Mouse (Mus musculus) limb, embryonic 14.5 days (tissue): ENCODE measurements around the gene Akt1. TPM values are rescaled to one million over a fixed set of nuclear protein-coding genes. Genes with fewer than 3 reads are reported as not detected.

Experiments
- ATAC-seq: fragments of 200-750 bp; cut with Nextera tagmentation; 2 replicates; pipeline ENCODE4 v1.8.0; 2017; ENCODE audit warnings: low read depth, moderate number of reproducible peaks, moderate TSS enrichment; ENCODE audit not compliant: low FRiP score
- DNase-seq: peaks from one replicate; pipeline ENCODE4 v3.0.0-alpha.2; 2015; ENCODE audit warnings: low spot score
- H3K27ac ChIP-seq: fragments of 300-500 bp; sonication (generic); replicated peaks from 2 replicates; pipeline ENCODE4 v1.5.1; 2014; ENCODE audit warnings: low read depth, mild to moderate bottlenecking, low read length, moderate library complexity, mixed read lengths
- H3K27me3 ChIP-seq: fragments of 300-500 bp; sonication (generic); 2 replicates; pipeline ENCODE4 v1.6.1; 2014; ENCODE audit warnings: low read length, mixed read lengths; ENCODE audit not compliant: control insufficient read depth, insufficient read depth
- H3K36me3 ChIP-seq: fragments of 300-500 bp; sonication (generic); 2 replicates; pipeline ENCODE4 v1.6.1; 2014; ENCODE audit warnings: mild to moderate bottlenecking, low read length, moderate library complexity, mixed read lengths; ENCODE audit not compliant: control insufficient read depth, insufficient read depth
- H3K4me1 ChIP-seq: fragments of 300-500 bp; sonication (generic); 2 replicates; pipeline ENCODE4 v1.6.1; 2014; ENCODE audit warnings: antibody characterized with exemption, low read length, mixed read lengths; ENCODE audit not compliant: control insufficient read depth, insufficient read depth
- H3K4me2 ChIP-seq: fragments of 300-500 bp; sonication (generic); replicated peaks from 2 replicates; pipeline ENCODE4 v1.6.1; 2014; ENCODE audit warnings: low read depth, mild to moderate bottlenecking, low read length, moderate library complexity; ENCODE audit not compliant: severe bottlenecking
- H3K4me3 ChIP-seq: fragments of 300-500 bp; sonication (generic); replicated peaks from 2 replicates; pipeline ENCODE4 v1.5.1; 2014; ENCODE audit warnings: low read length
- H3K9ac ChIP-seq: fragments of 300-500 bp; sonication (generic); 2 replicates; pipeline ENCODE4 v1.6.1; 2014; ENCODE audit warnings: mild to moderate bottlenecking, low read depth, low read length, moderate library complexity; ENCODE audit not compliant: severe bottlenecking
- H3K9me3 ChIP-seq: fragments of 300-500 bp; sonication (generic); 2 replicates; pipeline ENCODE4 v1.6.1; 2016; ENCODE audit warnings: low read length; ENCODE audit not compliant: control insufficient read depth
- POLR2A ChIP-seq: fragments of 200-500 bp; IDR thresholded peaks from 2 replicates; pipeline ENCODE4 v1.8.0; 2012; ENCODE audit warnings: inconsistent platforms, mild to moderate bottlenecking, moderate library complexity, borderline replicate concordance; ENCODE audit not compliant: insufficient read depth, insufficient read length; ENCODE audit errors: extremely low read depth
- WGBS: fragments of 180-500 bp; shearing (Covaris S2); extraction: QIAGEN DNeasy Blood & Tissue Kit; methylation state at CpG from one replicate; pipeline ENCODE4 v1.1.7; 2014; 5-methylcytosine and 5-hydroxymethylcytosine counted together
- polyA plus RNA-seq, 2 experiments: library from polyadenylated mRNA; depleted of rRNA in 1 of 2; stranded (reverse) in 1 of 2; unstranded in 1 of 2; fragments of >200 nt; fragmentation: Nextera tagmentation in 1 of 2; extraction: Ambion mirVana in 1 of 2; gene quantifications; 2 replicates each; pipeline versions ENCODE4 v1.2.1 to v1.2.3; 2012 to 2014

Akt1 gene
- polyA plus RNA-seq, 2 experiments = 148 to 305 TPM

DNA sequence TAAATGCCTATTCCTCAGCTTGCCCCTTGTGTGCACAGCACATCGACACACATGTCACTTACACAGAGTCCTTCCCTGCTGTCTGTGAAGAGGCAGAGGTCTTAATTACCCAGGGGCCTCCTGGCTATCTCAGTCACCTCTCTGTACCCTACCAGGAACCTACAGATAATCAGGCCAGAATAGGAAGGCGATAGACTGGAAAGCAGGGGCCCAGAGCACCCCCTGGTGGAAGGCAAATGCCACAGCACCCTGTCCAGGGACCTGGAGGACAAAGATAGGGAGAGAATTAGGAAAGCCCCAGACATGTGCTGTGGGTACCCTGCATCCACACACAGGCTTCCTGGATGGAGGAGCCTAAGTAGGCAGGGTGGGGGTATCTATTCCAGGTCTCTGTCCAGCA is 50.9 kb downstream of the Akt1 start:
- H3K4me1 ChIP-seq = peaks cover 9% of the 10 kb centered on the region
- 13% methylated on average over 2 of the region's 2 CpGs for WGBS
- no peak overlapping the region for H3K4me3 ChIP-seq
- DNase-seq (peak; percentile 45), ATAC-seq (no peak)
- no peak overlapping the region for H3K27ac ChIP-seq
- no peaks in the 10 kb centered on the region for H3K9me3 ChIP-seq
- H3K9ac ChIP-seq = no peak overlapping the region
- H3K27me3 ChIP-seq = peaks cover 7% of the 10 kb centered on the region; the same call in 1 of the 2 replicates
- no peak for TF ChIP-seq POLR2A
- H3K4me2 ChIP-seq = no peak overlapping the region
- no peaks in the 10 kb centered on the region for H3K36me3 ChIP-seq

DNA sequence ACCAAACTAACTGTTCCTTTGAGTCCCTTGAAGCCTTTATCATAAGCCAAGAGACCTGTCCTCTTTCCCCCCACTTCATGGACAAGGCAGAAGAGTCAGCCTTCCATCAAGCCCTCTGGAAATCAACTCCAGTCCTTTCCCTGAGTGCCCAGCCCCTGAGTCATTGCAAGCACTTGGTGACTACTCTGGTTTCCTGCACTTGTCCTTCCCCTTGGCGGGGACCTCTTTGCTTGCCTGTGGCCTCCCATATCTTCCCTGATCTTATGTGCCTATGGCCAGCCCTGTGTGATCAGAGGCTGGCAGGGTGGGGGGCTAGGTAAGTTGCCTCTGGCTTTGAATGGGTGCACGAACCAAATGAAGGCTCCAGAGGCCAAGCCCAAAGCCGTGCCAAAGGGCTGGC is 52.8 kb downstream of the Akt1 start:
- no peaks in the 10 kb centered on the region for H3K9me3 ChIP-seq
- H3K4me3 ChIP-seq = no peak overlapping the region
- H3K36me3 ChIP-seq = no peaks in the 10 kb centered on the region
- no peak for TF ChIP-seq POLR2A
- no peak overlapping the region for H3K4me2 ChIP-seq
- no peak for ATAC-seq
- 77% methylated on average over 3 of the region's 3 CpGs for WGBS
- DNase-seq = no peak
- no peak overlapping the region for H3K27ac ChIP-seq
- no peak overlapping the region for H3K9ac ChIP-seq
- H3K27me3 ChIP-seq = peaks cover 7% of the 10 kb centered on the region; the same call in 1 of the 2 replicates
- peaks cover 13% of the 10 kb centered on the region; the same call in 1 of the 2 replicates for H3K4me1 ChIP-seq

DNA sequence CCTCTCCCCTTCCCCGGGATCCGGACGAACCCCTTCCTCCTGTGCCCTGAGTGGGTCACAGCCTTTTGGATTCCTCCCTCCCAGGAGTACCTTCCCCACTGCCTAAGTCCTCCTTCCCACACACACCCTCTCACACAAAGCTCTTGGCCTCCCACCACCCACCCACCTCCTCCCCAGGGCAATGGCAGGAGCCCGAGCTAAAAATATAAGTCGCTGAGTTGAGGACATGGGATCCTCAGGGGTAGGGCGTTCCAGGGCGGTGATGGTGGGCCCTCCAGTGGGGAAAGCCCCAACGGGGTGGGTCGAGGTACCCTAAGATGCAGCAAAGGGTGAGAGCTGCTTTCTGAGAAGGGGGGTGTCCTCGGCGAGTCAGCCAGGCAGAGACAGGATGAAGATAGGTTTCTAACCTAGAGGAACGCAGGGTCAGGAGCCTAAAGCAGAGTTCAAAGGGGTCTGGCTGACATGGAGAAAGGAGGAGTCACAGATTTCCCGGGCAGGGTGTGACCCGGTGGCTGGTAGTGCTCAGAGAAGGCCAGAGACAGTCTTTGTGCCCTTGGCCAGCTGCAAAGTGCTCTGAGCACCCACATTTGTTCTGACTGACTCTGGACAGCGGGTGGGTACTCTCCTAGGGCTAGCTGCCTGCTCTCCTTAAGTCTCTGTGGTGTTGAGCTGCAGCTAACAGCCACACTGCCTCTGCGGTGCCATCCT is 54.2 kb downstream of the Akt1 start:
- H3K9me3 ChIP-seq = no peaks in the 10 kb centered on the region
- TF ChIP-seq POLR2A = no peak
- DNase-seq = no peak
- H3K9ac ChIP-seq = peak overlapping the region; percentile 60
- no peak overlapping the region for H3K27ac ChIP-seq
- no peak for ATAC-seq
- peak overlapping the region; percentile 46 for H3K4me3 ChIP-seq
- H3K4me1 ChIP-seq = peaks cover 13% of the 10 kb centered on the region; the same call in 1 of the 2 replicates
- H3K4me2 ChIP-seq = peak overlapping the region; percentile 91
- no peaks in the 10 kb centered on the region for H3K36me3 ChIP-seq
- peaks cover 7% of the 10 kb centered on the region; the same call in 1 of the 2 replicates for H3K27me3 ChIP-seq
- 14% methylated on average over 16 of the region's 16 CpGs for WGBS

DNA sequence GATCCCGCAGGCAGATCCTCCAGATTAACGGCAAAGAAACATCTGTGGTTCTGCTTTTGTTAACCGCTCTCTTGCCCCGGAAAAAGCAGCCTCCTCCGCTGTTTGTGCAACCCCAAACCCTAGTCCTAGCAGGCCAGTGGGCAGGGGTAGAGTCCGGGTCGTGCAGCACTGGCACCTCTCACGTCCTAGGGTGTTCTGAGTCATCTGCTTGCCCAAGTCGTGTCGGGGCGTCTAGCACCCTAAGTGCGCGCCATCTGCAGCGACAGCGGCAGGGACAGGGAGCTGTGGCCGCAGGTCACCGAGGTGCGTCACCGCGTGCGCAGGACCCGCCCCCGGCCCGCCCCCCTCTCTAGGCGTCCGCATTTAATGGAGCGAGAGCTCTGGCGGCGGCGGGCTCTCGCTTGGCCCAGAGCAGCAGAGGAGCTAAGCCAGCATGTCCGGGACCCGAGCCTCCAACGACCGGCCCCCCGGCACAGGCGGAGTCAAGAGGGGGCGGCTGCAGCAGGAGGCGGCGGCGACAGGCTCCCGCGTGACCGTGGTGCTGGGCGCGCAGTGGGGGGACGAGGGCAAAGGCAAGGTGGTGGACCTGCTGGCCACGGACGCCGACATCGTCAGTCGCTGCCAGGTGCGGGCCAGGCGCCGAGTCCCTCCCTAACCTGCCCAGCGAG is 54.9 kb downstream of the Akt1 start, which contains the start of gene Adssl1:
TSS of gene Adssl1 (plus strand) at position 360 of the 668 bp plus-strand sequence.
- TF ChIP-seq POLR2A = no peak
- Histone ChIP-seq H3K9ac (peak within 1 kb of the TSS; percentile 60), H3K27me3 (peaks cover 7% of the 10 kb centered on the region; the same call in 1 of the 2 replicates), H3K4me1 (peaks cover 13% of the 10 kb centered on the region; the same call in 1 of the 2 replicates), H3K9me3 (no peaks in the 10 kb centered on the region), H3K4me3 (peak within 1 kb of the TSS; percentile 46), H3K27ac (no peak within 1 kb of the TSS), H3K36me3 (0 out of 2 replicates have a peak, but pooled peaks cover 2% of the 10 kb centered on the region), H3K4me2 (peak within 1 kb of the TSS; percentile 91)
- DNase-seq (no peak), ATAC-seq (peak; percentile 60)
- 1% methylated on average over 48 of the region's 56 CpGs for WGBS

GRCm38 (mm10) chr12:112618981-112619685 is 55.6 kb downstream of the Akt1 start:
- 29% methylated on average over 13 of the region's 13 CpGs for WGBS
- no peak for DNase-seq
- Histone ChIP-seq H3K4me2 (peak overlapping the region; percentile 91), H3K9ac (no peak overlapping the region), H3K4me3 (peak overlapping the region; percentile 46), H3K4me1 (peaks cover 13% of the 10 kb centered on the region; the same call in 1 of the 2 replicates), H3K36me3 (0 out of 2 replicates have a peak, but pooled peaks cover 2% of the 10 kb centered on the region), H3K27me3 (peaks cover 7% of the 10 kb centered on the region; the same call in 1 of the 2 replicates), H3K9me3 (no peaks in the 10 kb centered on the region), H3K27ac (no peak overlapping the region)
- TF ChIP-seq POLR2A = no peak
- ATAC-seq = no peak
